In genomic region chr1:164455614-164456013, GRCm38 (mm10) we compare ENCODE assay signal across 8 mouse cellular contexts. TPM values are rescaled to one million over a fixed set of nuclear protein-coding genes. Genes with fewer than 3 reads are reported as not detected.
A peak's percentile ranks its signal among the peaks of the same experiment; 100 is the strongest.
DNase-seq lines count a peak whose midpoint lies in the region; ATAC-seq and TF ChIP-seq lines count a peak whose summit lies in the region.

No protein-coding gene starts in this region.

- TF ChIP-seq POLR2A in myocyte (IDR thresholded peaks at IDR 0.05; ENCODE audit: insufficient read length, low read depth): no peak

- H3K4me2 ChIP-seq in kidney, embryonic 14.5 days (replicated peaks; ENCODE audit: low read depth, low read length): peak overlapping the region; percentile 57
- H3K4me2 ChIP-seq in myocyte (ENCODE audit: low read depth): peak overlapping the region; percentile 88

- H3K4me3 ChIP-seq in heart, embryonic 10.5 days: peak overlapping the region; percentile 83
- H3K4me3 ChIP-seq in E14TG2a.4 (replicated peaks; ENCODE audit: low read length): peak overlapping the region; percentile 90
- H3K4me3 ChIP-seq in forebrain, embryonic 10.5 days: peak overlapping the region; percentile 71; the same call in 1 of the 2 replicates
- H3K4me3 ChIP-seq in kidney, embryonic 14.5 days (ENCODE audit: low read length): peak overlapping the region; percentile 67
- H3K4me3 ChIP-seq in myocyte: peak overlapping the region; percentile 50

- ATAC-seq in kidney, embryonic 14.5 days (ENCODE audit: low FRiP score, low TSS enrichment): no peak

- no peaks in the 10 kb centered on the region for H3K9me3 ChIP-seq in heart, embryonic 10.5 days
- no peaks in the 10 kb centered on the region for H3K9me3 ChIP-seq in E14TG2a.4 (ENCODE audit: low read length)
- H3K9me3 ChIP-seq in forebrain, embryonic 10.5 days: no peaks in the 10 kb centered on the region
- no peaks in the 10 kb centered on the region for H3K9me3 ChIP-seq in kidney, embryonic 14.5 days (ENCODE audit: control insufficient read depth, low read length)

- peaks cover 40% of the 10 kb centered on the region for H3K27me3 ChIP-seq in heart, embryonic 10.5 days (ENCODE audit: insufficient read depth, poor library complexity, severe bottlenecking)
- H3K27me3 ChIP-seq in E14TG2a.4 (ENCODE audit: insufficient read depth, low read length) (peaks cover 5% of the 10 kb centered on the region; the same call in 1 of the 2 replicates), myocyte (ENCODE audit: control insufficient read depth, insufficient read depth, insufficient read length) (no peaks in the 10 kb centered on the region)
- peaks cover 53% of the 10 kb centered on the region for H3K27me3 ChIP-seq in forebrain, embryonic 10.5 days (ENCODE audit: poor library complexity, severe bottlenecking)
- H3K27me3 ChIP-seq in kidney, embryonic 14.5 days (ENCODE audit: control insufficient read depth, insufficient read depth, low read length): peaks cover 36% of the 10 kb centered on the region

- H3K4me1 ChIP-seq in heart, embryonic 10.5 days: peaks cover 59% of the 10 kb centered on the region
- H3K4me1 ChIP-seq in E14TG2a.4 (replicated peaks; ENCODE audit: low read depth, low read length): peaks cover 80% of the 10 kb centered on the region
- H3K4me1 ChIP-seq in forebrain, embryonic 10.5 days: peaks cover 45% of the 10 kb centered on the region
- H3K4me1 ChIP-seq in kidney, embryonic 14.5 days (ENCODE audit: control insufficient read depth, insufficient read depth, low read length): peaks cover 11% of the 10 kb centered on the region; the same call in 1 of the 2 replicates

- no peak for TF ChIP-seq CTCF in E14TG2a.4 (conservative IDR thresholded peaks at IDR 0.05; ENCODE audit: low read length)

- peaks cover 32% of the 10 kb centered on the region for H3K36me3 ChIP-seq in heart, embryonic 10.5 days
- H3K36me3 ChIP-seq in E14TG2a.4 (ENCODE audit: insufficient read depth, low read length): peaks cover 36% of the 10 kb centered on the region
- H3K36me3 ChIP-seq in forebrain, embryonic 10.5 days (replicated peaks): peaks cover 18% of the 10 kb centered on the region
- no peaks in the 10 kb centered on the region; the same call in none of the 2 replicates for H3K36me3 ChIP-seq in kidney, embryonic 14.5 days (ENCODE audit: control insufficient read depth, insufficient read depth, low read length)
- H3K36me3 ChIP-seq in myocyte (ENCODE audit: control insufficient read depth, insufficient read depth): no peaks in the 10 kb centered on the region

- 53% methylated on average over 7 of the region's 7 CpGs for WGBS in heart, embryonic 10.5 days
- 80% methylated on average over 7 of the region's 7 CpGs for WGBS in forebrain, embryonic 10.5 days
- WGBS in kidney, embryonic 14.5 days: 62% methylated on average over 7 of the region's 7 CpGs

- DNase-seq in heart, embryonic 10.5 days (ENCODE audit: low spot score): no peak
- no peak for DNase-seq in heart, adult 11 months
- no peak for DNase-seq in forebrain, embryonic 10.5 days (ENCODE audit: extremely low spot score, low spot score)
- DNase-seq in layer of hippocampus, adult 11-12 months (ENCODE audit: low spot score): no peak
- DNase-seq in embryo, embryonic 10 days (ENCODE audit: low spot score): no peak

- H3ac ChIP-seq in myocyte (ENCODE audit: control insufficient read depth, insufficient read length): no peak overlapping the region

- peak overlapping the region; percentile 94 for H3K27ac ChIP-seq in heart, embryonic 10.5 days
- H3K27ac ChIP-seq in forebrain, embryonic 10.5 days: no peak overlapping the region
- H3K27ac ChIP-seq in kidney, embryonic 14.5 days (ENCODE audit: low read depth, low read length): no peak overlapping the region

- peak overlapping the region; percentile 81; the same call in 1 of the 2 replicates for H3K9ac ChIP-seq in kidney, embryonic 14.5 days (ENCODE audit: low read depth, low read length)

- peaks cover 4% of the 10 kb centered on the region for H3K79me2 ChIP-seq in myocyte (ENCODE audit: control insufficient read depth, insufficient read depth)

TF ChIP-seq in myocyte, 11 proteins besides CTCF, POLR2A, EP300 and RAD21:
- TF ChIP-seq POLR2AphosphoS2 (IDR thresholded peaks at IDR 0.05; ENCODE audit: insufficient read length, low read depth) (no peak), MAX (IDR thresholded peaks at IDR 0.05; ENCODE audit: low read depth) (no peak), USF1 (IDR thresholded peaks at IDR 0.05; ENCODE audit: low read depth) (no peak), CEBPB (IDR thresholded peaks at IDR 0.05; ENCODE audit: insufficient read depth, poor library complexity, severe bottlenecking) (no peak), MYOD1 (IDR thresholded peaks at IDR 0.05; ENCODE audit: control insufficient read depth in 1 of 3, insufficient read length in 2 of 3, low read depth in 2 of 3) (no peak), MYOG (IDR thresholded peaks at IDR 0.05; ENCODE audit: control insufficient read depth in 1 of 3, insufficient read depth in 1 of 3, insufficient read length in 2 of 3, low read depth in 2 of 3) (no peak), TCF3 (IDR thresholded peaks at IDR 0.05; ENCODE audit: insufficient read length, low read depth) (no peak), E2F4 (IDR thresholded peaks at IDR 0.05; ENCODE audit: insufficient read depth) (no peak), REST (IDR thresholded peaks at IDR 0.05; ENCODE audit: insufficient read depth, insufficient read length) (no peak), TCF12 (IDR thresholded peaks at IDR 0.05; ENCODE audit: insufficient read depth, poor library complexity, severe bottlenecking) (no peak), SRF (IDR thresholded peaks at IDR 0.05; ENCODE audit: control insufficient read depth, insufficient read length, low read depth) (no peak)

RNA-seq across cellular contexts. Expression of gene Atp1b1, which starts 2.5 kb away (rescaled TPM):
- polyA plus RNA-seq in heart, embryonic 10.5 days (2016; fragmentation: Nextera tagmentation; extraction: Ambion mirVana): 181 and 298 TPM in 2 replicates
- 7.8 and 9.9 TPM in 2 replicates for polyA plus RNA-seq in forebrain, embryonic 10.5 days (2016; fragmentation: Nextera tagmentation; extraction: Ambion mirVana)
- polyA plus RNA-seq in kidney, embryonic 14.5 days (2014; fragmentation: Nextera tagmentation; extraction: Ambion mirVana): 80.2 and 86.4 TPM in 2 replicates
- polyA plus RNA-seq in myocyte (2012; fragmentation: generic; extraction: Trizol): 34.7 TPM
